Mouse (Mus musculus) midbrain, embryonic 13.5 days (tissue): ENCODE data around the gene Rps6kl1. TPM values are rescaled to one million over a fixed set of nuclear protein-coding genes. Genes with fewer than 3 reads are reported as not detected.

ENCODE experiments used
- ATAC-seq: fragments of 200-750 bp; cut with Nextera tagmentation; 2 replicates; pipeline ENCODE4 v1.8.0; 2017; ENCODE audit warnings: mild to moderate bottlenecking, moderate TSS enrichment, moderate library complexity
- H3K27ac ChIP-seq: fragments of 300-500 bp; sonication (generic); 2 replicates; pipeline ENCODE4 v1.5.1; 2015; ENCODE audit warnings: inconsistent platforms, mild to moderate bottlenecking, moderate library complexity
- H3K27me3 ChIP-seq: fragments of 300-500 bp; sonication (generic); 2 replicates; pipeline ENCODE4 v1.6.1; 2015; ENCODE audit warnings: mild to moderate bottlenecking, inconsistent platforms
- H3K36me3 ChIP-seq: fragments of 300-500 bp; sonication (generic); 2 replicates; pipeline ENCODE4 v1.6.1; 2015; ENCODE audit warnings: mild to moderate bottlenecking, inconsistent platforms
- H3K4me1 ChIP-seq: fragments of 300-500 bp; sonication (generic); replicated peaks from 2 replicates; pipeline ENCODE4 v1.6.1; 2015; ENCODE audit warnings: inconsistent platforms
- H3K4me2 ChIP-seq: fragments of 300-500 bp; sonication (generic); replicated peaks from 2 replicates; pipeline ENCODE4 v1.6.1; 2015; ENCODE audit warnings: moderate library complexity, mild to moderate bottlenecking, inconsistent platforms
- H3K4me3 ChIP-seq: fragments of 300-500 bp; sonication (generic); replicated peaks from 2 replicates; pipeline ENCODE4 v1.5.1; 2015; ENCODE audit warnings: mild to moderate bottlenecking, inconsistent platforms
- H3K9ac ChIP-seq: fragments of 300-500 bp; sonication (generic); replicated peaks from 2 replicates; pipeline ENCODE4 v1.6.1; 2015; ENCODE audit warnings: mild to moderate bottlenecking, inconsistent platforms
- H3K9me3 ChIP-seq: fragments of 300-500 bp; sonication (generic); 2 replicates; pipeline ENCODE4 v1.6.1; 2016; ENCODE audit warnings: mild to moderate bottlenecking, inconsistent platforms
- WGBS: fragments of 180-500 bp; shearing (Covaris S2); methylation state at CpG from one replicate; pipeline ENCODE4 v1.1.7; 2015; 5-methylcytosine and 5-hydroxymethylcytosine counted together
- polyA plus RNA-seq: library from polyadenylated mRNA; unstranded; fragments of >200 nt; fragmentation: Nextera tagmentation; extraction: Ambion mirVana; gene quantifications from 2 replicates; pipeline ENCODE4 v1.2.1, GENCODE M21; 2015

Rps6kl1 gene
- polyA plus RNA-seq, 1 experiment from 2014 or later: 15.6 TPM

DNA sequence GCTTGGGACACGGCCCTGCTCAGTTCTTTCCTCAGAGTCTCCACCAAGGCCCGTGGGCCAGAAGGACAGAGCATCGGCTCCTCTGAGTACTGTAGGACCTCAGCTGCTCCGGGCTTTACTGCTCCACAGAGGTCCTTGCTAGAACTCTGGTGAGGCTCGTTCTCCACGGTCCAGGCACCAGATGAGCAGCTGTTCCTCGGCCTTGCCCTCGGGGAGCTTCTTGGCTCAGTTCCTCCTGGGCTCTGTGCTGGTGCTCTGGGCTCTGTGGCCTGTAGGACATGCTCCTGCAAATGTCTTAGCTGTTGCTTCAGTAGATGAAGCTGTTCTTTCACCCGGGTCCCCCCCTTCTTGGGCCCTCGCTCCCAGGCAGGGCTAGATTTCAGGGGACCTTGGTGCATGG lies 56.4 kb downstream of the Rps6kl1 start:
- 84% methylated on average over 10 of the region's 10 CpGs for WGBS
- H3K4me2 ChIP-seq: no peak overlapping the region
- peaks cover 14% of the 10 kb centered on the region for H3K4me1 ChIP-seq
- no peaks in the 10 kb centered on the region for H3K27me3 ChIP-seq
- ATAC-seq: no peak
- H3K9ac ChIP-seq: no peak overlapping the region
- no peaks in the 10 kb centered on the region for H3K9me3 ChIP-seq
- H3K27ac ChIP-seq: no peak overlapping the region
- no peak overlapping the region for H3K4me3 ChIP-seq
- peaks cover 6% of the 10 kb centered on the region for H3K36me3 ChIP-seq

DNA sequence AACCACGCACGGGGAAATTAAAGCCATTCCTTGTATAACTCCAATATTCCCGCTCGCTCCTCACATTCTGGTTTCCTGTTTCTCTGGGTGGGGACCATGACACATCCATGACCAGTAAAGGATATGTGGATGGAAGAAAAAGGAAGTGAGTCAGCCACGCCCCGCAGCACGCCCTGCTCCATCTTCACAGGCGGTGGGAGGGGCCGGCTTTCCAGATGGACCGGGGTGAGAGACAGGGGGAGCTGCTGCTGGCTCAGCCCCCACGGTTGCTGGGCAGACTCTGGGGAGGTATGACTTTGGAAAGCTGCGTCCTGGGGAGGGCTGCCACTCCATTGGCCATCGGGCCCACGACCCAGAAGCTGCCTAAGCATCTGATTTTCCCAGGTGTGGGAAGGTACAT lies 57.1 kb downstream of the Rps6kl1 start:
- Histone ChIP-seq H3K27me3 (no peaks in the 10 kb centered on the region), H3K4me3 (no peak overlapping the region), H3K9ac (no peak overlapping the region), H3K4me1 (peaks cover 14% of the 10 kb centered on the region), H3K9me3 (no peaks in the 10 kb centered on the region), H3K36me3 (peaks cover 13% of the 10 kb centered on the region), H3K4me2 (no peak overlapping the region), H3K27ac (no peak overlapping the region)
- ATAC-seq: no peak
- 36% methylated on average over 14 of the region's 14 CpGs for WGBS

DNA sequence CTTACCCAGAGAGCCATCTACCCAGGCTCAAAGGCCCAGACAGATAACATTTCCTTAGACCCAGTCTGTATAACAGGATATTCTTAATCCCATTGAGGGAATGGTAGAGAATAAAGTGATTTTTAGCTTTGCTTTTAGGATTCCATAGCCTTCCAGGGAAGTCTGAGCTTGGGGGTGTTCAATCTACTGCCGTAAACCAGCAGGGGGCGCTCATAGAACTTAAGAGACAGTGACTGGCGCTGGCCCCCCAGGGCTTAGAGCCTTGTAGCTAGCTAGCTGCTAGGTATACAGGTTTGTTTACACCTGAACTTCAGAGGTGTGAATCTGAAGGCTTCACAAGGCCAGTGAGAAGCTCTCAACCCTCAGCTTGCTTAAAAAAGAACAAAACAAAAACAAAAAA lies 58.9 kb downstream of the Rps6kl1 start:
- Histone ChIP-seq H3K9ac (no peak overlapping the region), H3K27me3 (no peaks in the 10 kb centered on the region), H3K9me3 (no peaks in the 10 kb centered on the region), H3K27ac (no peak overlapping the region), H3K4me3 (no peak overlapping the region), H3K4me1 (peaks cover 14% of the 10 kb centered on the region), H3K36me3 (peaks cover 31% of the 10 kb centered on the region), H3K4me2 (no peak overlapping the region)
- WGBS: 7% methylated on average over 3 of the region's 3 CpGs
- peak; percentile 54; the same call in 1 of the 2 replicates for ATAC-seq

DNA sequence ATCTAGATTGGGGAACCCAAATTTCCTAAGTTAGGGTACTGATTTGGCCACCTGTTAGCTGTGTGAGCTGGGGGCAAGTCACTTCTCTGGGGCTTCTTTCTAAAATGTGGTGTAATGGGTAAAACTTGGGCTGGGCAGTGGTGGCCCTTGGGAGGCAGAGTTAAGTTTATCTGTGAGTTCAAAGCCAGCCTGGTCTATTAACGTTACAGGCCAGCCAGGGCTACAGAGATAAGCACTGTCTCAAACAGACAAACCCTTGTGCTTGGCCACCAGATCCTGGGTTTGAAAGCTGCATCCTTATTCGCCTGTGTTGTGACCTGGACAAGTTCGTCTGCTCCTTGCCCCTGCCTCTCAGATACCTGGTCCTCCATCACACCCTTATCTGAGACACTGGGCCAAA lies 59.9 kb downstream of the Rps6kl1 start:
- no peaks in the 10 kb centered on the region for H3K9me3 ChIP-seq
- no peak overlapping the region for H3K9ac ChIP-seq
- peaks cover 40% of the 10 kb centered on the region for H3K36me3 ChIP-seq
- H3K27me3 ChIP-seq: no peaks in the 10 kb centered on the region
- peaks cover 14% of the 10 kb centered on the region for H3K4me1 ChIP-seq
- WGBS: 85% methylated on average over 3 of the region's 3 CpGs
- no peak overlapping the region for H3K4me2 ChIP-seq
- H3K27ac ChIP-seq: no peak overlapping the region
- no peak for ATAC-seq
- H3K4me3 ChIP-seq: no peak overlapping the region

GRCm38 (mm10) chr12:85087845-85088244 lies 63.2 kb downstream of the Rps6kl1 start:
- no peak overlapping the region for H3K9ac ChIP-seq
- H3K9me3 ChIP-seq: no peaks in the 10 kb centered on the region
- no peak overlapping the region for H3K27ac ChIP-seq
- peaks cover 40% of the 10 kb centered on the region for H3K36me3 ChIP-seq
- H3K4me2 ChIP-seq: no peak overlapping the region
- ATAC-seq: no peak
- no peaks in the 10 kb centered on the region for H3K4me1 ChIP-seq
- 98% methylated on average over 12 of the region's 12 CpGs for WGBS
- H3K4me3 ChIP-seq: no peak overlapping the region
- no peaks in the 10 kb centered on the region for H3K27me3 ChIP-seq

Other genes with a start within 250 kb of the Rps6kl1 start
- gene Fcf1, start 180.4 kb downstream of the Rps6kl1 start, polyA plus RNA-seq: 128 and 130 TPM in 2 replicates
- gene Arel1, start 180.4 kb downstream of the Rps6kl1 start, polyA plus RNA-seq: 27.8 and 32.9 TPM in 2 replicates
- 40.2 and 41.7 TPM in 2 replicates for gene Ylpm1, start 154.9 kb downstream of the Rps6kl1 start, polyA plus RNA-seq
- gene Prox2, start 40.5 kb downstream of the Rps6kl1 start, polyA plus RNA-seq: 1.8 and 2.8 TPM in 2 replicates
- 98.6 and 104 TPM in 2 replicates for gene Dlst, start 40.4 kb downstream of the Rps6kl1 start, polyA plus RNA-seq
- 5.7 and 6.3 TPM in 2 replicates for gene Pgf, start 26.5 kb upstream of the Rps6kl1 start, polyA plus RNA-seq
- gene Eif2b2, start 68.2 kb upstream of the Rps6kl1 start, polyA plus RNA-seq: 90.4 and 97.3 TPM in 2 replicates
- 8.9 and 9.0 TPM in 2 replicates for gene Mlh3, start 119.3 kb upstream of the Rps6kl1 start, polyA plus RNA-seq
- 68.1 and 71.4 TPM in 2 replicates for gene Acyp1, start 137.2 kb upstream of the Rps6kl1 start, polyA plus RNA-seq
- 1.3 TPM in 2 replicates for gene Zc2hc1c, start 137.3 kb upstream of the Rps6kl1 start, polyA plus RNA-seq
- gene Nek9, start 188.1 kb upstream of the Rps6kl1 start, polyA plus RNA-seq: 12.6 and 13.5 TPM in 2 replicates
- gene Tmed10, start 223.6 kb upstream of the Rps6kl1 start, polyA plus RNA-seq: 181 and 189 TPM in 2 replicates